Mouse (Mus musculus): ENCODE results near the gene Gm49387.

GRCm38 (mm10) chr14:31605514-31605913, 35.2 kb downstream of the Gm49387 start:
- TF ChIP-seq CTCF (IDR thresholded peaks at IDR 0.05; ENCODE audit: low read depth, low read length) (peak; percentile 27; the same call in 1 of the 2 replicates), POLR2A (IDR thresholded peaks at IDR 0.05; ENCODE audit: borderline replicate concordance, low read depth, low read length) (no peak)
